Mouse (Mus musculus) E14TG2a.4 (cell line): ENCODE data around the gene Hist1h2be.

Experiments used
- CTCF ChIP-seq: conservative IDR thresholded peaks from 2 replicates; pipeline ENCODE4 v1.5.1; 2014; ENCODE audit warnings: low read length
- NANOG ChIP-seq: IDR thresholded peaks from 2 replicates; pipeline ENCODE4 v1.6.1; 2014; ENCODE audit warnings: borderline replicate concordance, low read length, mixed read lengths
- POU5F1 ChIP-seq: IDR thresholded peaks from 2 replicates; pipeline ENCODE4 v1.6.1; 2014; ENCODE audit warnings: low read length, borderline replicate concordance

GRCm38 (mm10) chr13:23541497-23541896, 79.4 kb downstream of the Hist1h2be start:
- TF ChIP-seq CTCF (no peak), NANOG (no peak), POU5F1 (no peak)
